Mouse (Mus musculus) lung, adult 2 months (tissue): ENCODE measurements at regions not wholly inside any gene's neighbourhood (a gene's known extent, or its start where the extent isn't known, plus 50 kb on each side); places are given as distances from the start of the nearest gene placed in this dataset.

Experiments used
- CTCF ChIP-seq: fragments of 200-500 bp; IDR thresholded peaks from 2 replicates; pipeline ENCODE4 v1.5.1; 2011; ENCODE audit warnings: mild to moderate bottlenecking, low read length, control low read depth; ENCODE audit not compliant: insufficient read depth
- POLR2A ChIP-seq: fragments of 200-500 bp; IDR thresholded peaks from 2 replicates; pipeline ENCODE4 v1.6.1; 2011; ENCODE audit warnings: low read depth, mild to moderate bottlenecking, control low read depth, low read length, borderline replicate concordance; ENCODE audit errors: extremely low read depth

- TF ChIP-seq CTCF = no peak
- TF ChIP-seq POLR2A = no peak
Measured at GRCm38 (mm10) chr6:52463369-52463768, 150.1 kb downstream of the Evx1 start.
